Mouse (Mus musculus) neural tube, embryonic 13.5 days (tissue): Measurements from ENCODE around the gene Rabgef1. TPM values are rescaled to one million over a fixed set of nuclear protein-coding genes. Genes with fewer than 3 reads are reported as not detected.
A peak's percentile ranks its signal among the peaks of the same experiment; 100 is the strongest.
"Not testable (repeated sequence)": the region's sequence is repeated elsewhere in the genome, so short reads cannot be mapped to it uniquely, and the experiment has no call there.

Experiments used
- ATAC-seq: fragments of 200-750 bp; cut with Nextera tagmentation; 2 replicates; pipeline ENCODE4 v1.8.0; 2017; ENCODE audit warnings: low read depth, mild to moderate bottlenecking, moderate TSS enrichment, moderate library complexity
- H3K27ac ChIP-seq: fragments of 300-500 bp; sonication (generic); replicated peaks from 2 replicates; pipeline ENCODE4 v1.5.1; 2015; ENCODE audit warnings: moderate library complexity, mild to moderate bottlenecking, inconsistent platforms
- H3K27me3 ChIP-seq: fragments of 300-500 bp; sonication (generic); 2 replicates; pipeline ENCODE4 v1.6.1; 2015; ENCODE audit warnings: mild to moderate bottlenecking, inconsistent platforms
- H3K36me3 ChIP-seq: fragments of 300-500 bp; sonication (generic); 2 replicates; pipeline ENCODE4 v1.6.1; 2015; ENCODE audit warnings: mild to moderate bottlenecking, inconsistent platforms
- H3K4me1 ChIP-seq: fragments of 300-500 bp; sonication (generic); replicated peaks from 2 replicates; pipeline ENCODE4 v1.6.1; 2015; ENCODE audit warnings: inconsistent platforms
- H3K4me2 ChIP-seq: fragments of 300-500 bp; sonication (generic); 2 replicates; pipeline ENCODE4 v1.6.1; 2015; ENCODE audit warnings: inconsistent platforms, mild to moderate bottlenecking, moderate library complexity
- H3K4me3 ChIP-seq: fragments of 300-500 bp; sonication (generic); 2 replicates; pipeline ENCODE4 v1.5.1; 2015; ENCODE audit warnings: mild to moderate bottlenecking, inconsistent platforms
- H3K9ac ChIP-seq: fragments of 300-500 bp; sonication (generic); 2 replicates; pipeline ENCODE4 v1.6.1; 2015; ENCODE audit warnings: moderate library complexity, mild to moderate bottlenecking, inconsistent platforms
- H3K9me3 ChIP-seq: fragments of 300-500 bp; sonication (generic); 2 replicates; pipeline ENCODE4 v1.6.1; 2016; ENCODE audit warnings: inconsistent platforms
- WGBS: fragments of 180-500 bp; shearing (Covaris S2); methylation state at CpG from one replicate; pipeline ENCODE4 v1.1.7; 2015; 5-methylcytosine and 5-hydroxymethylcytosine counted together
- polyA plus RNA-seq: library from polyadenylated mRNA; unstranded; fragments of >200 nt; fragmentation: Nextera tagmentation; extraction: Ambion mirVana; gene quantifications from 2 replicates; pipeline ENCODE4 v1.2.1, GENCODE M21; 2015

Rabgef1 gene
- polyA plus RNA-seq, 1 experiment from 2014 or later: 36.6 TPM

- peaks cover 29% of the 10 kb centered on the region for H3K36me3 ChIP-seq
- H3K4me3 ChIP-seq: peak overlapping the region; percentile 70
- H3K27me3 ChIP-seq, H3K9me3 ChIP-seq: not testable (repeated sequence)
- peak overlapping the region; percentile 65 for H3K4me2 ChIP-seq
- 30% methylated on average over 20 of the region's 20 CpGs for whole genome bisulfite sequencing
- peak; percentile 13 for ATAC-seq
- H3K4me1 ChIP-seq: peaks cover 33% of the 10 kb centered on the region
- 0 out of 2 replicates have a peak overlapping the region, but pooled peaks have one; percentile 43 for H3K9ac ChIP-seq
- 0 out of 2 replicates have a peak overlapping the region, but pooled peaks have one; percentile 9 for H3K27ac ChIP-seq
Measured at GRCm38 (mm10) chr5:130255799-130256525, 84.4 kb downstream of the Rabgef1 start.

GRCm38 (mm10) chr5:130256678-130257271 lies 85.2 kb downstream of the Rabgef1 start:
- ATAC-seq: peak; percentile 95
- Histone ChIP-seq H3K9ac (peak overlapping the region; percentile 87), H3K27me3 (no peaks in the 10 kb centered on the region), H3K4me3 (peak overlapping the region; percentile 70), H3K36me3 (peaks cover 21% of the 10 kb centered on the region), H3K9me3 (no peaks in the 10 kb centered on the region), H3K27ac (peak overlapping the region; percentile 85), H3K4me2 (peak overlapping the region; percentile 65), H3K4me1 (peaks cover 33% of the 10 kb centered on the region)
- WGBS: under 1% methylated on average over 25 of the region's 25 CpGs

GRCm38 (mm10) chr5:130257303-130257702 lies 85.7 kb downstream of the Rabgef1 start:
- ATAC-seq: peak; percentile 7; the same call in 1 of the 2 replicates

GRCm38 (mm10) chr5:130263454-130263853 lies 91.9 kb downstream of the Rabgef1 start:
- Histone ChIP-seq H3K4me1 (no peaks in the 10 kb centered on the region), H3K27ac (no peak overlapping the region), H3K36me3 (peaks cover 43% of the 10 kb centered on the region), H3K4me2 (no peak overlapping the region), H3K9me3 (no peaks in the 10 kb centered on the region), H3K4me3 (no peak overlapping the region), H3K27me3 (no peaks in the 10 kb centered on the region), H3K9ac (no peak overlapping the region)
- WGBS: 81% methylated on average over 11 of the region's 11 CpGs
- ATAC-seq: no peak

More at GRCm38 (mm10) chr5:130257303-130257702, 85.7 kb downstream of the Rabgef1 start:
- peaks cover 18% of the 10 kb centered on the region for H3K36me3 ChIP-seq
- 13% methylated on average over 8 of the region's 8 CpGs for whole genome bisulfite sequencing
- peak overlapping the region; percentile 70 for H3K4me3 ChIP-seq
- no peaks in the 10 kb centered on the region for H3K27me3 ChIP-seq
- H3K9ac ChIP-seq: peak overlapping the region; percentile 87
- H3K9me3 ChIP-seq: no peaks in the 10 kb centered on the region
- H3K4me2 ChIP-seq: peak overlapping the region; percentile 65
- peaks cover 33% of the 10 kb centered on the region for H3K4me1 ChIP-seq
- H3K27ac ChIP-seq: peak overlapping the region; percentile 85

Other genes with a start within 250 kb of the Rabgef1 start
- gene Vkorc1l1, start 229.8 kb upstream of the Rabgef1 start, polyA plus RNA-seq: 29.8 and 32.0 TPM in 2 replicates
- 30.9 and 33.3 TPM in 2 replicates for gene Gusb, start 168.7 kb upstream of the Rabgef1 start, polyA plus RNA-seq
- gene Asl, start 142.6 kb upstream of the Rabgef1 start, polyA plus RNA-seq: 40.3 and 44.4 TPM in 2 replicates
- 70.1 and 80.1 TPM in 2 replicates for gene Crcp, start 142.5 kb upstream of the Rabgef1 start, polyA plus RNA-seq
- gene Tpst1, start 98.5 kb upstream of the Rabgef1 start, polyA plus RNA-seq: 56.7 and 59.0 TPM in 2 replicates
- gene Kctd7, start 26.9 kb upstream of the Rabgef1 start, polyA plus RNA-seq: 15.1 and 16.7 TPM in 2 replicates
- 25.9 TPM in 2 replicates for gene Tmem248, start 45.3 kb downstream of the Rabgef1 start, polyA plus RNA-seq
- 64.1 and 66.3 TPM in 2 replicates for gene Sbds, start 83.7 kb downstream of the Rabgef1 start, polyA plus RNA-seq
- 23.2 and 27.0 TPM in 2 replicates for gene Tyw1, start 83.8 kb downstream of the Rabgef1 start, polyA plus RNA-seq
- gene Caln1, start 197.7 kb downstream of the Rabgef1 start, polyA plus RNA-seq: 10.5 and 10.8 TPM in 2 replicates
- not detected in 2 replicates for gene A330070K13Rik, start 212.8 kb downstream of the Rabgef1 start, polyA plus RNA-seq